Mouse (Mus musculus): ENCODE data around the gene Cd53. TPM values are rescaled to one million over a fixed set of nuclear protein-coding genes. Genes with fewer than 3 reads are reported as not detected.

Gene Cd53
- polyA plus RNA-seq (2015; fragmentation: Nextera tagmentation; extraction: Ambion mirVana), result 146 and 152 TPM in 2 replicates

DNA sequence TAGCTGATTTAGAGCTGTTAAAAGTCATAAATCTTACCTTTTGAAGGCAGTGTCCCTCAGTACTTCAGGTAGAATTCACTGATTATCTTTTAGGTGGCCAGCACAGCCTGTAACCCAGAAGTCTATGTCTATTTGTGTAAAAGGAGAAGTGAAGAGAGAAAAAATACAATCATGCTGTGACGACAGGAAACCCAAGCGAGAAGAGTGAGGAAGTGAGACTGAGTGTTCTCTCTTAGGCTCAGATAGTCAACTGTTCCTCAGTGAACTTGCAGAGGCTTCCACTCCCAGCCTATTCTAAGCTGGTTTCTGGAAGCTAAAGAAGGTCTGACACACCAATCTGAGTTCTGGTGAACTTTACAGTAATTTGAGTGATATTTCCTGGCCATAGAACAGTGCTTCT is at the start of gene Cd53:
Gene Cd53 (minus strand): TSS at position 220 of the 400 bp plus-strand sequence.
- peak; percentile 41 for DNase-seq (ENCODE audit: low spot score)

DNA sequence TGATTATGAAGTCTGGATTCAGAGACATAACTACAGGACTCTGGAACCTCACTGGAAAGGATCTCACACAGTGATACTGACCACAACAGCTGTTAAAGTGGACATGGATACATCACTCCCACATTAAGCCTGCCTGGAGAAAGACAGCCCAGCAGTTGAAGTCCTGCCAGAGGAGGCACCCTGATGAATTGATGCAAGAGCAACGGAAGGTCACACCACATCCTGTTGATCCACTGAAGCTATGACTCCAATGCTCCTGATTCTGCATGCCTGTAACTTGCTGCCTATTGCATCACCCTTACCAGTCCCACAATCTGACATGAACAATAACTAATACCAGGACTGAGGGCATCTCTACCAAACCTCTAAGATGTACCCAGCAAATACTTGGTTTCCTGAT is 42.2 kb upstream of the Cd53 start:
- DNase-seq (ENCODE audit: low spot score), result peak; percentile 4

DNA sequence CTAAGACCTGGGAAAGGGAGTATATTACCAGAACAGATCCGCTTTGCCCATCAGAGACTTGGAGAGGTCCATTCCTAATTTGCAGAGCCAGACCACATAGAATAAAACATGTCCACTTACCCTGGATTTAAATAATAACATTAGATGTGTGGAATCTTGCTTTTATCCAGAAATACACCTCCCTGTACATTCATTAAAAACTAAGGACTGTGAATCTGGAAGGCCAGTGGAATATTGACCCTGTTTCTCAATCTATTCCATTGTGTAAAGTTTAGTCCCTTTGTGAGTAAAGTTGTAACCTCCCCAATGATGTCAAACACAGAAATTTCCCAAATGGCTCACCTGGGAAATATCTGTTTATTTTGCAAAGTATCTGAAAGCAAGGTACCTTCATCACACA is 36.2 kb upstream of the Cd53 start, which contains the start of gene Olfr266:
Gene Olfr266 (minus strand): TSS at position 101 of the 400 bp plus-strand sequence.
- DNase-seq (ENCODE audit: low spot score), result no peak

DNA sequence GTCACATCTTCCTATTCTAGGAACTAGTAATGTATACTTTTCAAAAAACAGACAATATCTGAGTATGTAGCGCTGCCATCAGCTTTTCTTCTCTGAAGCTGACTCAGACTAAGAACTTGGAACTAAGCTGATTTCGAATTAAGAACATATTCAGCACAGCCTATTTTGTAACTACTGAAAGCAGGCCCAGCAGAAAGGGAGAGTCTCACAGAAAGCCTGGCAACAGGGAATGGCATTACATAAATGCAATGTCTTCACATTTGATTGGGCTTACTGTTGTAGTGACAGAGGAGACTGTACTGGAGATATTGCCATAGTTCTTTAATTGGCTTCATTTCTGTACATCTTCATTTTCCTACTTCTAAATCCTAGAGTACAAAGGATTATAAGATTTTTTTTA is 27.7 kb upstream of the Cd53 start:
- no peak for DNase-seq (ENCODE audit: low spot score)

DNA sequence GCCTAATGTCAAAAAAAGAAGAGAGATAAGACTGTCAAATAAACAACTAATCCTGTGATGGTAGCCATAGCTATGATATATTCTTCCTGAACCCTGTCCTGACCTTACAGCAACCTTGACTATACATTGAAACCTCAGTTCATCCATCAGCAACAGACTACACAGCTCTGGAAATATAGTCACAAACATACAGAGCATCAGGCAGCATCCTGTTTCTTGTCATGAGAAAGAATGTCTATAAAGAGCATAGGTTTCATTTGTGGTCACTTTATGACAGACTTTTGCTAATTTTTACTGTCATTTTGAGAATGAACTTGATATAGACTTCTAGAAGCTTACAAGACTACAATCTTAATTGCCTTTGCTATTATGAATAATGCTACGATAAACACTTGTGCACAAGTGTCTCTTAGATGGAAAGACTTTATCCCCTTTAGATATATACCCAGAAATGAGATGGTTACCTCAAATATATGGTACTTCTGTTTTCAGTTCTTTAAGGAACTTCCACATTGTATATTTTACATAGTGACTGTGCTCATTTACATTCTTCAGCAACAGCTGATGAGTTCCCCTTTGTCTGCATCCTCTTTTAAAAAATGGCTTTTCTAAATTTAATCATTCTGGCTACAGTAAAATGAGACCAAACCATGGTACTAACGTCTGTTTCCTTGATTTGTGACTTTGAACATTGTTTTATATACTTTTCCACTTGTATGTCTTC is 19.2 kb upstream of the Cd53 start:
- no peak for DNase-seq (ENCODE audit: low spot score)

DNA sequence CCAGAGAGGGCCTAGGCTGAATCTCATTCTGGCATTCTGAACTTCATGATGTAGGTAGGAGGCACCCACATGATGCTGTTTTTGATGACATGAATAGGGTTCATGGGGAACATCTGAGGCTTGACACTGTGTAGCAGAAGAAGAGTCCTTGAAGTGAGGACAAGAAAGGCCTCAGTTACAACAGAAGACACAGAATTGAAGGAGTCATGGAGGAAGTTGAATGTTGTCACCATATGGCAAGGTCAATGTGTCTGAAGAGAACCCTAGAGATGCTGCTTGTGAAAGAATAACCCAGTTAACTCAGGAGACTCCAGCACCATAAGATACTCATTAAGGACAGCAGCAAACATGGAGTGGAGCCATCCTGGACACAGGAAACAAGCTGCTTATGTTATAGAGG is 8.1 kb upstream of the Cd53 start:
- no peak for DNase-seq (ENCODE audit: low spot score)

DNA sequence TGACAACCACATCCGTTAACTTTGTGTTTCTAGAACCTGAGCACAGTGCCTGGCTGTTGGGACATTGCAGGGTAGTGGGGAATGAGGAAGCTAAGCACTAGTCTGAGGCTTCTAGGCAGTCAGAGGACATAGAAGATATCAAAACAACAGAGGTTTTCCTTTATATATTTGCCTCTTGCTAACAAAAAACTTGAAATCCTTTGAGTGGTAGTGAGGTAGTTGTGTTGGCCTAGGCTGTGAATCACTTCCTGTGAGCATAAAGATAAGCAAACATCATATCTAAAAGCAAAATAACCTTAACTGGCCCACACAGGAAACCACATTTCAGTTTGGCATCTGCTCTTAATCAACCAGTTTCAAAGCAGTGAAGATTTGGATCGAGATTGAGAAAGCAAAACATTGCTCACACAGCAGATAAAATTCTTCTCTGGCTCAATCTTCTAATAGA is 1.5 kb downstream of the Cd53 start:
- peak; percentile 66 for DNase-seq (ENCODE audit: low spot score)

DNA sequence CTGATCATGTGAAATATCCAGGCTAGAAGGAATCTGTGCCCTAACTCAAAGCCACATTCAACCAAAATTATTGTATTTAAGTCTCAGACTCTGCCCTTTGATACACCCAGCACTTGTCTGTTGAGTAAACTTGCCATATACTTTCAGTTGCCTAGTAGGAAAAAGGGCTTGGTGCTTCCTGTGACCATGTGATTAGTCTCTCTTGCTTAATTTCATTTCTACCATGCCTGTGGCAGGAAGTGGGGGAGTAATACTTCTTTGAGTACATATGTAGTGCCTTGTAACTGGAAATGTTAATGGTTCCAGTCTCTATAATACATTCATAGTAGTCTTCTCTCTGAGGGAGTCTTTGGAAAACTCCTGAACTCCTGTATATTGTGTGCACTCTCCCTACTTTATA is 2.0 kb downstream of the Cd53 start:
- DNase-seq (ENCODE audit: low spot score), result peak; percentile 59

DNA sequence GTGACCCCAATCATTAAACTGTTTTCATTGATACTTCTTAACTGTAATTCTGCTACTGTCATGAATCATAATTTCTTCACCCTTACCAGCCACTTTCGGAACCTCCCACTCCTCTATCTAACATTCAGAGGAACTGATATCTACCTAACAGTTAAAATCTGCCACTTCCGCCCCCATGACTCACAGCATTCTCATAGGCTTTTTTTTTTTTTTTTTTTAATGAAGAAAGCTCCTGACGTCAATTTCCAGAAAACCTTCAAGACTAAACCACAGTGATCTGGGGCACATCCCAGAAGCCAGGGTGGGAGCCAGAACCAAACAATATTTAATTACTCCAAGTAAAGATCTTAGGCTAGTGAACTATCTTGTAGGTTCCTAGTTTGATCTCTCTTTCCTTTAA is 4.8 kb downstream of the Cd53 start:
- peak; percentile 46 for DNase-seq (ENCODE audit: low spot score)

DNA sequence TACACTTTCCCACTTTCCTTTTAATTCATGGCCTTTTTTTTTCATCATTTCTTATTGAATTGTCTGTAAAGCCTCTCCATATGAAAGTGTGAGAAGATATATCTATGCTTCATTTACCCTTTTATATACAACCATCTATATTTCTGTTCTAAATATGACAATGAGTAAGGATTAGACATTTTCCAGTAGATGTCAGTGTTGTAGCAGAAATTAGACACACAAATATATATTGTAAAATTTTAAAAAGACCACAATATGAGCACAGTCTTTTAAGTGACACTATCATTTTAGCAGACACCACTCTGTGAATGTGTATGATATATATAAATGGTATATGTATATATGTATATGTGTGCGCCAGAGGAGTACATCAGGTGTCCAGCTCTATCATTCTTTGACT is 18.1 kb downstream of the Cd53 start:
- DNase-seq (ENCODE audit: low spot score), result peak; percentile 12

DNA sequence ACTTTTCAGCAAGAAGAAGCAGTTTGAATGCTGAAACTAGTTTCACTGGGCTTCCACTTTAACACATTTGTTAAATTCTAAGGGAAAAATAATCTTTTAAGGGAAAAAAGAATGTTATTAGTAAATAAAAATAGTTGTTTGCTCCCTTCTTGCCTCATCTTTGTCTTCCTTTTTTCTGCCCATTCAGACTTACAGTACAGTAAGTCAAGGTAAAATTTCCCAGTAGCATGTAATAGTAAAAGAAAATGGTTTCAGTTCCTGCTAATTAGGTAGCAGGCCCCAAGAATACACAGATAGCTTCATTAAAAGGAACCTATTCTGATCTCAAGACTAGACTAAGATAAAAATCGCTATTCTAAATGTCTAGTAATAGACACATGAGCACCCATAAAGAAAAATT is 34.1 kb downstream of the Cd53 start:
- no peak for DNase-seq (ENCODE audit: low spot score)

DNA sequence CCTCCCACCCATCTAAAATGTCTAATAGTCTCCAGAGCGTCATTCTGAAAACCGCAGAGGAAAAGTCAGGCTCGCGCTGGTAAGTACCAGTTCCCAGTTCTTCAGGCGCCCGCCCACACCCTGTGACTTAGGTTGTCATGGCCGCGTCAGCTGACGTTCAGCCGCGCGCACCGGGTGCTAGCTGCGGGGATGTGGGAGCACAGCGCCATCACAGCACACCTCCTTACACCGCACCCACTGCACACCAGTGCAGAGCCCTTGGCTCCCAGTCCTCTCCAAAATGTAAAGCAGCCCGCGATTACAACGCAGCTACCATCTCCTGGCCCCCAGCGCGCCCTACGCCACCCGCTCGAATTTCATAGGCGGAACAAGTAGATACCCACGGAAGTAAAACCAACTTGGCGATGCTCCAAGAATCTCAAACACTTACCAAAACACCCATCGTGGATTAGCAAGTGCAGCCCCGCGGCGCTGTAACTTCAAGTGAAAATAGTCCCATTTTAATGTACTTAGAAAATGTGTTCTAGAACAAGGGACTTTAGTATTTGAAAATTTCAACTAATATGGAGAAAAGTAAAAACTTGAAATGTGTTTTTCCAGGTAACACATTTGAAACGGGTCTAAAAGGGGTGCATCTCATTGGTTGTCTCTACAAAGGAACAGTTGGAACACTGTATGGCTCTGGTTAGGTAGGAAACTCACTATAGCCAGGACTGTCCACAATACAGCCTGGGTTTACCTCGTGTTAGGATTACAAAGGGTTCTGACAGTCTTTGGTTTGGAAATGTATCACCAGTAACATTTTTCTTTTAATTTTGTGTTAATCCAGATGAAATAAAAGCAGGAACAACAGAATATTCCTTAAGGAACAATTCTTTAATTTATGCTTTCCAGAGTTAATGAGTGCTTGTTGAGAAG is 67.7 kb downstream of the Cd53 start:
- peak; percentile 94 for DNase-seq (ENCODE audit: low spot score)

DNA sequence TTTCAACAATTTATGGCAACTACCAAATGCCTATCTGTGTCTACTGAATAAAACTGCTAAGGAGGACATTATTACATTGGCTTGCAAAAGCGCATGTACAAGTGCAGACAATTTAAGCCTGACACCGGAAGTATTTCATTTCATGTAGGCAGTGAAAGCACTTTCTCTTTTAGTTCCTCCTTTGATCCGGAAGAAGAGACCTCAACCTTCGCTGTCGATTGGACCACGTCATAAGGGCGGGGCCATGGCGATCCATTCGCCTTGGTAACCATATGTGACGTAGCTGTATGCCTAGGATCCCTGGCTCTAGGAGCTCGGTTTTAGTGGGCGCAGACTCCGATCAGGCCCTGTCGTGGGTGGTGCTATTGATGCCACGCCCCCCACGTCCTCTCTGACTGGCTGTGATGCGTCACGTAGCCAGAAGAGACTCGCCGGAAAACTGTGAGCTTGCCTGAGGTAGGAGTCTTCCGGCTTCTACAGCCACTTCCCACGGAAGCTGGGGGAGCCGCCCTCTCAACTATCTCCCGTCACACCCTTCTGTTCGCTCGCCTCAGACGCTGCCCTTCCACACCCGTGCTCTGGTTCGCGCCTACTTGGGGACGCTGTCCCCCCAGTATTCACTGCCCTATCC is 68.4 kb downstream of the Cd53 start:
- peak; percentile 98 for DNase-seq (ENCODE audit: low spot score)

Other genes with a start within 250 kb of the Cd53 start
- gene Dram2, start 242.4 kb downstream of the Cd53 start, polyA plus RNA-seq (2015; fragmentation: Nextera tagmentation; extraction: Ambion mirVana), result 55.8 and 57.4 TPM in 2 replicates
- gene Cept1, start 242.3 kb downstream of the Cd53 start, polyA plus RNA-seq (2015; fragmentation: Nextera tagmentation; extraction: Ambion mirVana), result 65.4 and 66.8 TPM in 2 replicates
- 26.3 and 28.8 TPM in 2 replicates for gene Lrif1, start 105.2 kb downstream of the Cd53 start, polyA plus RNA-seq (2015; fragmentation: Nextera tagmentation; extraction: Ambion mirVana)
- gene Olfr266, start 36.1 kb upstream of the Cd53 start, polyA plus RNA-seq (2015; fragmentation: Nextera tagmentation; extraction: Ambion mirVana), result not detected in 2 replicates
- 29.2 and 35.2 TPM in 2 replicates for gene Kcna3, start 246.0 kb upstream of the Cd53 start, polyA plus RNA-seq (2015; fragmentation: Nextera tagmentation; extraction: Ambion mirVana)

Data from thymus, postnatal 0 days (tissue).